Mouse (Mus musculus) spleen, adult 2 months (tissue): ENCODE measurements around the gene Nek2.

Experiments used
- CTCF ChIP-seq: fragments of 200-500 bp; IDR thresholded peaks from 2 replicates; pipeline ENCODE4 v1.5.1; 2011; ENCODE audit warnings: mild to moderate bottlenecking, inconsistent platforms; ENCODE audit not compliant: insufficient read depth, insufficient read length, insufficient replicate concordance; ENCODE audit errors: extremely low read depth
- POLR2A ChIP-seq: fragments of 200-500 bp; IDR thresholded peaks from 2 replicates; pipeline ENCODE4 v1.6.1; 2011; ENCODE audit warnings: low read depth, low read length, inconsistent platforms

DNA sequence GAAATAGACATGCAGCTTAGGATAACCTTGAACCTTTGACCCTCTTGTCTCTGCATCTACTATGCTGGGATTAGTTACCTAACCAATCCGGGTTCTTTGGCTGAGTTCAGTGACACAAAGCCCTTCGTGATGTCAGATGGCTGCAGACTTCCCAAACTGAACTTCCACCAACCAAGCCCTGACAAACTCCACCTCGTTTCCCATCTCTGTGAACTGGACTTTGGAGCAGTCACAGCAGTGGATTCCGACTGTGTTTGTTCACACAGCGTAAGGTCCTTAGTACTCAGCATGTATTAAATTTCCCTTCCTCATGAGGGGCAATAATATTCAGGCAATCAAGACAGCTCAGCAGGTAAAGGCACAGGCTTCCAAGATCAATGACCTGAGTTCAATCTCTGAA lies 25.4 kb downstream of the Nek2 start:
- TF ChIP-seq CTCF (no peak), POLR2A (no peak)
